Mouse (Mus musculus): ENCODE measurements around the gene Mamstr.
A peak's percentile ranks its signal among the peaks of the same experiment; 100 is the strongest.
"Not testable (repeated sequence)": the region's sequence is repeated elsewhere in the genome, so short reads cannot be mapped to it uniquely, and the experiment has no call there.

The Mamstr gene

DNA sequence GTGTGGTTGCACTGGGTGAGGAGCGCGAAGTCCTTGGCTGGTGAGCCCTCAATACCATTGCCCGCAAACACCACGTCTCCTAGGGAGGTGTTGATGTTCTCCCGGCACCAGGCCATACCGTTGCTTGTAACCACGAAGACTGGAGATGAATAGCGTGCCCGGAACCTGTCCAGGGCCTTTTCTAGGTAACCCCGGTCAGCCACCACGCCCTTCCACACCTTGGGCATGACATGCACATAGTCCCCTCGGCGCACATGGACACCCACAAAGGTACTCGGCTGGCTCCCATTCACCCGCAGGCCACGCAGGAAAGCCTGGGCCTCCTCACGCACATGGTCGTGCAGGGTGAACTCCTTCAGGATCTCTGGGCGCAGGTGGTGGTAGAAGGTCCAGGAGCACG is 10.7 kb downstream of the Mamstr start:
- not testable (repeated sequence) for DNase-seq (ENCODE audit: low read depth)

- no peak for DNase-seq (ENCODE audit: low read depth)
These were observed 14.8 kb downstream of the Mamstr start for GRCm38 (mm10) chr7:45654424-45655047.

- DNase-seq (ENCODE audit: low read depth): no peak
These were observed 21.1 kb downstream of the Mamstr start for GRCm38 (mm10) chr7:45660746-45661478.

DNA sequence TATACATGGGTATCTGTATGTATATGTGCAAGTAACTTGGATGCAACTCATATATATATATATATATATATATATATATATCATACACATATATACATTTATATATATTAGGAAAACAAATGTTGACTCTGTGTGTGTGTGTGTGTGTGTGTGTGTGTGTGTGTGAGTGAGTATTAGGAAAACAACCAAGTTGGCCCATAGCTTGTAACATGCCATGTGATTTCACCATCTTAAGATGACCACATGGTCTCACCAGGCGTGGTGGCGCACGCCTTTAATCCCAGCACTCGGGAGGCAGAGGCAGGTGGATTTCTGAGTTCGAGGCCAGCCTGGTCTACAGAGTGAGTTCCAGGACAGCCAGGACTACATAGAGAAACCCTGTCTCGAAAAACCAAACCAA is 21.9 kb downstream of the Mamstr start:
- not testable (repeated sequence) for DNase-seq (ENCODE audit: low read depth)

DNA sequence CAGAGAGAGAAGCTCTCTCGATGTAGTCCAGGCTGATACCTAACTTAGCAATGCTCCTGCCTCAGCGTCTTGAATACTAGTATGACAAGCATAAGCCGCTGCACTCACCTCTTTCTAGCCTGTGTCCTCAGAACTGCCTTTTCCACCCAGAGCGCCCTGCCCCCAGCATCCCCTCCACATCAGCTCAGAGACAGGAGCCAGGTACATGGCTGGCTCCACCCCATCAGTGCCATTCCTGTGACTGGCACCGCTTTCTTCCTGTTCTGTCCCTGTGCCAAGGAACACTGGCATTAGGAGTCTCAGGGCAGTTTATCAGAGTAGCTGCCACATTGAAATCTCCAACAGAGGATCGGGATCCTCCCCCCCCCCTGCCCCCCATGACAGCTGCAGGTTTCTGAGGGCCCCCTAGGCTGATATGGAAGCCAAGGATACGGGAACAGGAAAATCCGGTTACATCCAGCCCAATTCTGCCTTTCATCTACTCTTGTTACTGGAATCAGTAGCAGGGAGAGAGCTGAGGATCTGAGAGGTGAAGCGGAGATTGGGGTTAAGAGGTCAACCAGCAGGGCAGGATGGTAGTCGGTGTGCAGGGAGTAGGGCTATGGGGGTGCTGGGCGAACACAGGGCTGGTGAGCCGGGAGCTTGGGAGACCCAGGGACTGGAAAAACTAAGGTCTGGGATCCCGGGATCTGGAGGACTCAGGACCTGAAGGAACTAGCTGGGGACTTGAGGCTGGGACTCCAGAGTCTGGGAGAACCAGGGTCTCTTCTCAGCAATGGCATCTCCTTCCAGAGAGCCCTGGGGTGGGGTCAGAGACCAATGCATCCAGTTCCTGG is 25.7 kb downstream of the Mamstr start:
- DNase-seq (ENCODE audit: low read depth): no peak

DNA sequence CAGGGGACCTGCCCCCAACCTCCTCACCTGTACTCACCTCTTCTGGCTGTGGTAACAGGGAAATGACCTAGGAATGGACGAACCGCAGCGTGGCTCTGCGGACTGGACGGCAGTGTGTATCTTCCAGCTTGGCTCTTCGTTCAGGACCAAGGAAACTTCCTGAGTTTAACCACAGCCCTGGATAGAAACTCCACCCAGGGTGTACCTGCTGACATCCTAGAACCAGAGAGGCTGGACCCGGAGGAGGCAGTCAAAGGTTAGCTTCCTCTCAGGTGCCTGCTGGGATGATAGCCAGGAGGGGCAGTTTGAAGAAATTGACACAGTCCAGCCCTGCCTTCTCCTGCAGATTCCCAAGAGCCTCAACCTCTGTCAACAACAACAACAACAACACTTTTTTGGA is 26.4 kb downstream of the Mamstr start, which contains the start of gene Fut2:
TSS of gene Fut2 (minus strand) at position 234 of the 400 bp plus-strand sequence.
- DNase-seq (ENCODE audit: low read depth): no peak

DNA sequence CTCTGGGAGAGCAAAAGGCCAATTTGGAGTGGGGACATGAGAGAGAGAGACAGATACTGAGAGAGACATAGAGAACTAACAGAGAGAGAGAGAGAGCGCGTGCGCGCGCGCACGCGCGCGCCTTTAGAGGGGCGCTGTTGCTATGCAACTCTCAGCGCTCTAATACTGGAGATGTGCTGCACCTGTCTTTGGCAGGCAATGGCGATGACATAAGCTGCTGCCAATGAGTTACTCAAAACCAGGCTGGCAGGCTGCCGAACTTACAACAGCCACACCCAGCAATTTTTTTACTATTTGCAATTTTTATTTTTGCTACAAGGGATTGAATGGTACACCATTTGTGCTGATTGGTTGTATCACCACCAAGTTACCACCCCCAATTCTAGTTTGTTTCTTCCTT is 28.0 kb downstream of the Mamstr start:
- peak; percentile 56 for DNase-seq (ENCODE audit: low read depth)

DNA sequence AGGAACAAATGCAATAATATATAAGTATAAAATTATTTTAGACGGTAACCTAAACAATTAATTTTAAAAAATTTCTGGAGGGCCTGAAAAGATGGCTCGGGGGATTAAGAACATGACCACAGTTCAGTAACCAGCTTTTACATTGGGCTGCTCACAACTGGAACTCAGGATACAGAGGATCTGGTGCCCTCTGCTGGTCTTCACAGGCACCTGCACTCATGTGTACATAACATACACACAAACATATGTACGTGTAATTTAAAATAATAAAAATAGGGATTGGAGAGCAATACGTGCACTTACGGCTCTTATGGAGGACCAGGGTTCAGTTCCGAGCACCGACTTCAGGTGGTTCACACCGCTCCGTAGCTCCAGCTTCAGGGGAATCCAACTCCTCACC is 29.1 kb downstream of the Mamstr start:
- no peak for DNase-seq (ENCODE audit: low read depth)

DNA sequence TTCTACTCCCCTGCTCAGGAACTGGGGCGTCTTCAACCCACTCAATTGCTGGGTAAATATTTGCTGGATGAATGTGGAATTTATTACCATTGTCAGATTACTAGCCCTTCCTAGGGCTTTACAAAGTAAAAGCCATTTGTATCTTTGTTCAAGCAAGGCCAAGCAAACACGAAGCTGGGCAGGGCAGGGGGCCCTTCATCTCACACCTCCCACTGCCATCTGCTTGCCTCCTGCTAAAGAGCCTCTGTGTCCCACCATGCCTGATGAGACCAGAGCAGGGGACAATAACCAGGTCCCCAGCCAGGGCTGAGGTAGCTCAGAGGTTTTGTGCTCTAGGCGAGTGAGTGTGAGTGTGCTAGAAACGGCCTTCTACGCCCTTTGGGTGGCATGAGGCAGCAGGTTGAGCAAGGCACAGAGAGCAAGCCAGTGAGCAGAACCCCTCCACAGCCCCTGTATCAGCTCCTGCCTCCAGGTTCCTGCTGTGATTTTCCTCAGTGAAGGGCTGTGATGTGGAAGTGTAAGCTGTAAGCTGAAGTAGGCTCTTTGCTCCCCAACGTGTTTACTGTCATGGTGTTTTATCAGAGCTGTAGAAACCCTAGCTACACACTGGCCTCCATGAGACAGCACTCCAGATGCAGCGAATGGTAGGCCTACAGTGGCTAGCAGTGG is 38.0 kb downstream of the Mamstr start:
- no peak for DNase-seq (ENCODE audit: low read depth)

DNA sequence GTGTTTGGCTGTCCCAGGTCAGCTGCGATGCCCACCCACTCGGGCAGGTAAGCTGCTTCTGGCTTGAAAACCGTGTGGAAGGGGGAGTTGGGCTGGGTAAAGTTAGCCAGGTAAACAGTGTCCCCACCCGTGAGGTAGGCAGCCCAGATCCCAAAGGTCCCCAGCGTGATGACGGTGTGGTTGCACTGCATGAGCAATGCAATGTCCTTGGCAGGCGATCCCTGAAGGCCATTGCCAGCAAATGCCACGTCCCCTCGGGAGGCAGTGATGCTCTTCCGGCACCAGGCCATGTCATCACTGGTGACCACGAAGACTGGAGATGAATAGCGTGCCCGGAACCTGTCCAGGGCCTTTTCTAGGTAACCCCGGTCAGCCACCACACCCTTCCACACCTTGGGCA is 38.7 kb downstream of the Mamstr start:
- no peak for DNase-seq (ENCODE audit: low read depth)

GRCm38 (mm10) chr7:45679966-45680621 is 40.3 kb downstream of the Mamstr start:
- DNase-seq (ENCODE audit: low read depth): peak; percentile 87

DNA sequence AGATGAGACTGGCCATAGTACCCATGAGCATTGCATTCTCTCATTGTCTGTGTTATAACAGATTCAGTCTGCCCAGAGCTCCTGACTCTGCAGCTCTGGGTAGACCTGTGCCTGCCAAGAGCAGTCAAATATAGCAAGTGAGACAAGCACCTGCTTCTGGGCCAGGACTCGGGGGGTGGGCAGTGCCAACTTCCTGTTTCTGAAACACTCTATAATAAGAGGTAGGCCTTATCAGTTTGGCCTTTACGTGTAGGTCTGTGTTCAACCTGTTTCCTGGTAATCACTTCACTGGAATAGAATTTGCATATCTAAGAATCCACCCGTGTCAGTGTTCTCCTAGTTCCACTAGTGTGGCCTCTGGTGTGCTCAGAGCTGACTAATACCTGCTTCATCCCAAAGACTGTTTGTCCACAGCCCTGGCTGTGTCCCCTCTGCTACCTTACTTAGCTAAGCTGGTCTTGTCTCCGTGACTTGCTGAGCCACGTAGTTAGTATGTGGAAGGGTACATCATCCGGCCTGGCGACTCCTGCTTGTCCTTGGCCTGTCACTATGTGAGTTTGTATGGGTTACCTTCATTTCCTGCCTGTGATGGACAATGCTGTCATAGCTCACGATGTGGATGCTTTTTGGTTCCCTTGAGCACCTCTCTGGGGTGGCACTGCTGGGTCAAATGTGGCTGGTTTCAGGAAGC is 41.4 kb downstream of the Mamstr start:
- DNase-seq (ENCODE audit: low read depth): no peak

DNA sequence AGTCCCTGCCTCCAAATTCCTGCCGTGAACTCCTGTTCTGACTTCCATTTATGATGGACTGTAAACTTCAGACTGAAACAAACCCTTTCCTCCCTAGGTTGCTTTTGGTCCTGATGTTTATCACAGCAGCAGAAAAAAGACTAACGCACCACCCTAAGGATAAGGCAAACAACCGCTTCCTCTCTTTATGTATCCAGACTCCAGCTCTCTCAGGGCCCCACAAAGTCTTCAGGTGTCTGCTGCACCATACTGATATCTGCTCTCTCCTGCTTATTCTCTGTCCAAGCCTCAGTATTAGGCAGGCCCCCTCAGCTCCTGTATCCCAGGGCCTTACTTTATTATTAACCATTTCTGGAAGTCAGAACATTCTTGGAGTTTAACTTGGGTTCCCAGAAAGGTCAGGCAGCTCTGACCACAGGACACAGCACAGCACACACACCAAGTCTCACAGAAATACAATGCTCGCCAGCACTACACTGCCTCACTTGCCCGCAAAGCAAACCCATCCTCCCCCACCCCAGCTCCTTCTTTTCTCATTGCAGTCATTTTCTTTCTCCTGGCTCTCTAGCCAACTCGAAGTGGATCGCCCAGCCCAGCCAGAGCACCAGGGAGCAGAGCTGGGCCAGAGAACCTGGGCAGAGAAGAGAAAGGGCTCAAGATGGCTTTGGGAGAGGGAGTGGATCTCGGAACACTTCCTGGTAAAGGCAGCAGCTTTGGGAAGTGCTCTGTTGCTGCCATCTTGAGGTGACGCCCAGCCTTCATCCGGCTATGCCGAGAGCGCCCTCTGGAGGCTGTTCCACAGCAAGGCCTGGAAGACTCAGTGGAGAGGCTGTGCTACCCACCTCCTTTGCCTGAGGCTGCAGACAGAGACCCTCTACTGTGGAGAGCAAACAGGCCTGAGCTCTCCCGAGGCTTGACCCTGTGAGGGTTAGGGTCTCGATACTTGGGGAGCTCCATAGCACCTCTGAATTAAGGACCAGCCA is 42.7 kb downstream of the Mamstr start:
- peak; percentile 97 for DNase-seq (ENCODE audit: low read depth)

DNA sequence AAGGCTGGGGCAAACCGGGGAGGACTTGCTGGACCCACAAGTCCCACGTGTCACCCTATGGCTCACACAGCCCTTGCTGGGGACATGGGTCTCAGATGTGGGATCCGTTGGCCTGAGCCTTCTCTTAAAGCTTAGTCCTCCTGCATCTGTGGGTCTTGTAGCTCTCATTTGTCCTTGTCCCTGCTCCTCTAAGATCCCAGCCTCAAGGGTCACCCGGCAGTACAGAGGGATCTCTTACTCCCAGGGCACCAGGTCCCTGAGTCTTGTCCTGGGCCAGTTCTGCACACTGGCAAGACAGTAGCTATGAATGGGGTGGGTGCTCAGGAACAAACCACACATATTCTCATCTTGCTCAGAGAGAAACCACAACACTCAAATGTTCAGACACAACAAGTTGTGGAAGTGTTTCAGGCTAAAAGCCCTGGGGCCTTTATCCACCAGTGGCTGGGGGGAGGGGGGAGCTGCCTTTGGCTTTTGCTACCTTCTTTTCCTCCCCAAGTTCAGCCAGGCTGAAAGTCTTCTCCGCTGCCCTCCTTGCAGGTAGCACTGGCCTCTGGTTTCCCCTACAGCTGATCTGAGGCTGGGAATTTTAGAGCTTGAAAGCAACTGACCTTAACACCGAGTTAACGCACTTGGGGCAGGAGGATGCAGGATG is 43.7 kb downstream of the Mamstr start, which contains the start of gene Ntn5:
TSS of gene Ntn5 (plus strand) at position 627 of the 655 bp plus-strand sequence.
- DNase-seq (ENCODE audit: low read depth): no peak

DNA sequence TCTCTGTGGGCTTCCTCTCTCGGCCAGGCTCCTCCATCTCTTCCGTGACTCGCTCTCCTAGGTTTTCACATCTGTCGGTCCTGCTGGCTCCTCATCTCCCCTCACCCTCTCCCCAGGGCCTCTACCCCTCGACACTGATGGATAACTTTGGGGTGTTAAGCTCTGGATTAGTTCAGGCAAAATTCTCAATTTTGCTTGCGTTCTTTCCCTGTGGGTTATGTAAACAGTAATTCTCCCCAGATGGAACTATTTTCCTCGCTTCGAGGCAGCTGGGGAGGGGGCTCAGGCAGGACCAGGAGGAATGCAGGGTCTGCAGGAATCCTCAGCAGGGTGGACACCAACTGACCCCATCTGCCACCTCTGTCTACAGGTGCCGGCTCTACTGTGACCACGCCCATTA is 46.0 kb downstream of the Mamstr start:
- DNase-seq (ENCODE audit: low read depth): no peak

GRCm38 (mm10) chr7:45686841-45687240 is 47.1 kb downstream of the Mamstr start:
- no peak for DNase-seq (ENCODE audit: low read depth)

DNA sequence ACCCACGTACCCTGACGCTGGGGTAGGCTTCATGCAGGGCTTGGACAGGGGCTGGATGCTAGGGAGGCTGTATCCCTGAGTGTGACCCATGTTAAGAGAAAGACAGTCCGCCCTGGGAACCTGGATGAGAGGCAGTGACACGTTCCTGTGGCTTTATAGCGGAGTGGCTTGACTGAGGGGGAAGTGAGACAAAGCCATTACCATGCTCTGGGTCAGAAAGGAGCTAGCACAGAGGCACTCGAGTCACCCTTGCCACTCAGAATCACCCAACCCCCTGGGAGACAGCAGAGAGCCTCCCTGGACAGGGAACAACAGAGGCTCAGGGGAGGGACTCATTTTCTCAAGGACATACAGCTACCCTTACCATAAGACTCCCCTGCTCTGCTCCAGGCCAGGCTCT is 49.3 kb downstream of the Mamstr start:
- no peak for DNase-seq (ENCODE audit: low read depth)

GRCm38 (mm10) chr7:45689800-45690199 is 50.0 kb downstream of the Mamstr start:
- DNase-seq (ENCODE audit: low read depth): no peak

- DNase-seq (ENCODE audit: low read depth): no peak
These were observed 52.6 kb downstream of the Mamstr start for GRCm38 (mm10) chr7:45692364-45692763.

Data from NIH3T3 (cell line).